Mouse (Mus musculus) CH12.LX (cell line): ENCODE measurements around the gene Tmem151b. TPM values are rescaled to one million over a fixed set of nuclear protein-coding genes. Genes with fewer than 3 reads are reported as not detected.

ENCODE experiments used
- DNase-seq: peaks from one replicate; pipeline ENCODE4 v3.0.0-alpha.2; 2013; ENCODE audit errors: extremely low read depth
- H3K27ac ChIP-seq: 2 replicates; pipeline ENCODE4 v1.5.1; 2012; ENCODE audit warnings: low read depth, mild to moderate bottlenecking, control low read depth, moderate library complexity; ENCODE audit not compliant: insufficient read depth
- H3K27me3 ChIP-seq: replicated peaks from 2 replicates; pipeline ENCODE3; 2012; ENCODE audit warnings: inconsistent platforms
- H3K36me3 ChIP-seq, 2 experiments: replicated peaks in 1 of 2; 2 replicates each; pipeline versions ENCODE3 to v1.6.1; 2012; ENCODE audit warnings: inconsistent platforms in 1 of 2, low read length in 1 of 2, mild to moderate bottlenecking in 1 of 2, mixed read lengths in 1 of 2, moderate library complexity in 1 of 2; ENCODE audit not compliant: control insufficient read depth in 1 of 2, insufficient read depth in 1 of 2
- H3K4me1 ChIP-seq, 2 experiments: 2 replicates each; pipeline ENCODE4 v1.6.1; 2012; ENCODE audit warnings: inconsistent platforms in 1 of 2, moderate library complexity in 1 of 2; ENCODE audit not compliant: insufficient read depth in 2 of 2, control insufficient read depth in 1 of 2
- H3K4me2 ChIP-seq: 2 replicates; pipeline ENCODE4 v1.6.1; 2012; ENCODE audit warnings: low read depth, mild to moderate bottlenecking, control low read depth; ENCODE audit not compliant: poor library complexity, insufficient read depth, severe bottlenecking
- H3K4me3 ChIP-seq, 3 experiments: fragments of 150-350 bp in 1 of 3; sonication (generic) in 1 of 3; replicated peaks in 1 of 3; 2 replicates each; pipeline versions ENCODE3 to v1.5.1; 2011 to 2012; ENCODE audit warnings: low read depth in 2 of 3, low read length in 2 of 3, mild to moderate bottlenecking in 2 of 3, moderate library complexity in 2 of 3, control low read depth in 1 of 3, improper control_type of control experiment in 1 of 3, inconsistent platforms in 1 of 3, mixed read lengths in 1 of 3; ENCODE audit not compliant: poor library complexity in 1 of 3
- H3K79me2 ChIP-seq: replicated peaks from 2 replicates; pipeline ENCODE4 v1.6.1; 2012; ENCODE audit warnings: mild to moderate bottlenecking, moderate library complexity; ENCODE audit not compliant: control insufficient read depth, poor library complexity, insufficient read depth, severe bottlenecking; ENCODE audit errors: extremely low read depth
- H3K9ac ChIP-seq: 2 replicates; pipeline ENCODE4 v1.6.1; 2012; ENCODE audit warnings: low read depth, mild to moderate bottlenecking, control low read depth, moderate library complexity; ENCODE audit not compliant: insufficient read depth
- H3K9me3 ChIP-seq: replicated peaks from 2 replicates; pipeline ENCODE3; 2012; ENCODE audit warnings: low read length, inconsistent platforms, mixed read lengths
- CTCF ChIP-seq, 2 experiments: IDR thresholded peaks in 1 of 2; conservative IDR thresholded peaks in 1 of 2; 2 replicates each; pipeline ENCODE4 v1.5.1; 2011 to 2012; ENCODE audit warnings: low read depth in 2 of 2, low read length in 2 of 2, improper control_type of control experiment in 1 of 2, inconsistent platforms in 1 of 2, mild to moderate bottlenecking in 1 of 2, moderate library complexity in 1 of 2
- ELF1 ChIP-seq: IDR thresholded peaks from 2 replicates; pipeline ENCODE4 v1.6.1; 2014; ENCODE audit warnings: low read depth, mild to moderate bottlenecking, inconsistent platforms, low read length, improper control_type of control experiment
- GABPA ChIP-seq: IDR thresholded peaks from 2 replicates; pipeline ENCODE4 v1.6.1; 2012; ENCODE audit warnings: low read depth, low read length, improper control_type of control experiment, inconsistent platforms; ENCODE audit not compliant: insufficient replicate concordance
- MAZ ChIP-seq: IDR thresholded peaks from 2 replicates; pipeline ENCODE4 v1.6.1; 2012; ENCODE audit warnings: low read depth, mild to moderate bottlenecking, inconsistent platforms, low read length, improper control_type of control experiment, moderate library complexity
- MXI1 ChIP-seq: IDR thresholded peaks from 2 replicates; pipeline ENCODE4 v1.6.1; 2011; ENCODE audit warnings: mild to moderate bottlenecking, low read depth, low read length, improper control_type of control experiment
- NRF1 ChIP-seq: IDR thresholded peaks from 2 replicates; pipeline ENCODE4 v1.6.1; 2014; ENCODE audit warnings: low read depth, mild to moderate bottlenecking, inconsistent platforms, low read length, improper control_type of control experiment, moderate library complexity
- PAX5 ChIP-seq: IDR thresholded peaks from 2 replicates; pipeline ENCODE4 v1.6.1; 2012; ENCODE audit warnings: low read length, inconsistent platforms, mixed read lengths
- POLR2A ChIP-seq: IDR thresholded peaks from 2 replicates; pipeline ENCODE4 v1.6.1; 2011; ENCODE audit warnings: low read depth, mild to moderate bottlenecking, improper control_type of control experiment, low read length
- POLR2AphosphoS2 ChIP-seq: IDR thresholded peaks from 2 replicates; pipeline ENCODE4 v1.6.1; 2011; ENCODE audit warnings: low read depth, low read length, improper control_type of control experiment
- RAD21 ChIP-seq: IDR thresholded peaks from 2 replicates; pipeline ENCODE4 v1.6.1; 2011; ENCODE audit warnings: low read depth, mild to moderate bottlenecking, low read length, improper control_type of control experiment, moderate library complexity
- SIN3A ChIP-seq: IDR thresholded peaks from 2 replicates; pipeline ENCODE4 v1.6.1; 2012; ENCODE audit warnings: low read length, improper control_type of control experiment, inconsistent platforms
- SMC3 ChIP-seq: IDR thresholded peaks from 2 replicates; pipeline ENCODE4 v1.6.1; 2011; ENCODE audit warnings: low read depth, low read length, improper control_type of control experiment
- TBP ChIP-seq: conservative IDR thresholded peaks from 2 replicates; pipeline ENCODE4 v1.6.1; 2011; ENCODE audit warnings: low read depth, low read length, improper control_type of control experiment
- USF2 ChIP-seq: conservative IDR thresholded peaks from 2 replicates; pipeline ENCODE4 v1.6.1; 2011; ENCODE audit warnings: low read depth, low read length, improper control_type of control experiment
- ZC3H11A ChIP-seq: IDR thresholded peaks from 2 replicates; pipeline ENCODE4 v1.6.1; 2012; ENCODE audit warnings: low read depth, mild to moderate bottlenecking, inconsistent platforms, low read length, improper control_type of control experiment
- ZKSCAN1 ChIP-seq: IDR thresholded peaks from 2 replicates; pipeline ENCODE4 v1.6.1; 2012; ENCODE audit warnings: low read depth, inconsistent platforms, low read length, improper control_type of control experiment, borderline replicate concordance
- ZMIZ1 ChIP-seq: IDR thresholded peaks from 2 replicates; pipeline ENCODE4 v1.6.1; 2012; ENCODE audit warnings: low read depth, mild to moderate bottlenecking, inconsistent platforms, low read length, improper control_type of control experiment
- dilution Hi-C: fragments of 300-500 bp; cut with MboI; formaldehyde crosslinking; loops from 2 replicates; pipeline ENCODE4 v1.14.3; 2020; ENCODE audit warnings: low sequenced_read_pairs; ENCODE audit not compliant: extremely low pct_unique_long_range_greater_than_20kb, extremely low pct_ligation_motif_present
- in situ Hi-C: fragments of 300-500 bp; cut with MboI; formaldehyde crosslinking; loops from 3 replicates; pipeline ENCODE4 v1.14.3; 2019; ENCODE audit warnings: low sequenced_read_pairs, low pct_ligation_motif_present, low pct_unique_long_range_greater_than_20kb, mixed read lengths
- polyA plus RNA-seq: library from polyadenylated mRNA; unstranded; fragments of >175 nt; gene quantifications from 2 replicates; pipeline ENCODE4 v1.2.1, GENCODE M21; 2012; ENCODE audit warnings: low read depth; ENCODE audit not compliant: insufficient read length
- total RNA-seq, 2 experiments: library from RNA; depleted of rRNA; stranded (reverse); fragments of 300-350 nt in 1 of 2; fragments of >200 nt in 1 of 2; gene quantifications; 2 replicates each; pipeline ENCODE4 v1.2.3; 2012 to 2014

Gene Tmem151b
- total and polyA plus RNA-seq, 3 experiments: 0.12 to 0.53 (median 0.42) TPM

DNA sequence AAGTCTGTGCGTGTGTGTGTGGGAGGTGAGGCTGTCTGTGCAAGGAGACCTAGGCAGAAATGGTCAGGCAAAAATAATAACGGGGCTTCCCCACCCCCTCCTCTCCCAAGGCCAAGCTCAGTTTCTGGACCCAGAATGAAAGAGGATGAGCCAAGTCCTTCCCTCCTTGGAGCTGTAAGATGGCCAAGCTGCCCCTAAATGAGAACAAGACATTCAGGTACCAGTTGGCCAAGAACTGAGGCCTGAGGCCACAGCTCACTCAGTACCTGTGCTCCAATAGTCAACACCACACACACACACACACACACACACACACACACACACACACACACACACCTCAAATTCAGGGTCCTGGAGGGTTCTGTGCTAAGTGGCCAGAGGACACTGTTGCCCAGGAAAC, 6.8 kb downstream of the Tmem151b start:
- Histone ChIP-seq H3K9ac (no peak overlapping the region), H3K4me1 (peaks cover 16% of the 10 kb centered on the region in 2 experiments), H3K27ac (no peak overlapping the region), H3K36me3 (no peaks in the 10 kb centered on the region), H3K79me2 (no peaks in the 10 kb centered on the region), H3K4me3 (no peak overlapping the region), H3K9me3 (peaks cover 2% of the 10 kb centered on the region), H3K4me2 (no peak overlapping the region), H3K27me3 (peaks cover 62% of the 10 kb centered on the region)
- dilution Hi-C loops (no loop called here), in situ Hi-C loops (no loop called here)
- no peak for DNase-seq
- TF ChIP-seq CTCF (conservative IDR thresholded peaks at IDR 0.05 in 1 of 2, IDR thresholded peaks at IDR 0.05 in 1 of 2; ENCODE audit: low read depth in 2 of 2, low read length in 2 of 2) (no peak), TBP (no peak), MXI1 (no peak), POLR2AphosphoS2 (no peak), RAD21 (no peak), SIN3A (no peak), NRF1 (no peak), ZKSCAN1 (no peak), MAZ (no peak), USF2 (no peak), GABPA (no peak), ELF1 (no peak), ZC3H11A (no peak), POLR2A (no peak)

GRCm38 (mm10) chr17:45542129-45542528, 7.3 kb downstream of the Tmem151b start:
- peaks cover 16% of the 10 kb centered on the region in 2 experiments for H3K4me1 ChIP-seq
- H3K9me3 ChIP-seq: peaks cover 2% of the 10 kb centered on the region
- peaks cover 67% of the 10 kb centered on the region for H3K27me3 ChIP-seq
- H3K4me3 ChIP-seq: no peak overlapping the region
- H3K79me2 ChIP-seq: no peaks in the 10 kb centered on the region
- dilution Hi-C loops: no loop called here
- H3K27ac ChIP-seq: no peak overlapping the region
- H3K4me2 ChIP-seq: no peak overlapping the region
- no peak overlapping the region for H3K9ac ChIP-seq
- no peak for DNase-seq
- TF ChIP-seq ZMIZ1 (no peak), NRF1 (no peak), MXI1 (no peak), PAX5 (no peak), SMC3 (no peak)
- TF ChIP-seq, all 38 proteins: peak for 0
- H3K36me3 ChIP-seq: no peaks in the 10 kb centered on the region
- in situ Hi-C loops: no loop called here
